Mouse (Mus musculus): ENCODE results near the gene Zc3h7a.

The Zc3h7a gene

GRCm38 (mm10) chr16:11143706-11144483 lies 32.3 kb downstream of the Zc3h7a start:
- DNase-seq (ENCODE audit: low read depth), result peak; percentile 49

- DNase-seq (ENCODE audit: low read depth), result peak; percentile 99
Observed at GRCm38 (mm10) chr16:11134348-11135344, 41.5 kb downstream of the Zc3h7a start, which contains the start of gene Txndc11. Gene Txndc11 (minus strand): TSS chr16:11134650.

GRCm38 (mm10) chr16:11133476-11134347 lies 42.5 kb downstream of the Zc3h7a start:
- DNase-seq (ENCODE audit: low read depth), result peak; percentile 55

- DNase-seq (ENCODE audit: low read depth), result no peak
Observed at GRCm38 (mm10) chr16:11132839-11133238, 43.4 kb downstream of the Zc3h7a start.

- DNase-seq (ENCODE audit: low read depth), result no peak
Observed at GRCm38 (mm10) chr16:11128301-11128700, 47.9 kb downstream of the Zc3h7a start.

- DNase-seq (ENCODE audit: low read depth), result no peak
Observed at GRCm38 (mm10) chr16:11125371-11125770, 50.8 kb downstream of the Zc3h7a start.

GRCm38 (mm10) chr16:11124110-11124509 lies 52.1 kb downstream of the Zc3h7a start:
- DNase-seq (ENCODE audit: low read depth), result no peak

GRCm38 (mm10) chr16:11122625-11123024 lies 53.6 kb downstream of the Zc3h7a start:
- no peak for DNase-seq (ENCODE audit: low read depth)

- peak; percentile 58 for DNase-seq (ENCODE audit: low read depth)
Observed at GRCm38 (mm10) chr16:11109198-11109740, 66.9 kb downstream of the Zc3h7a start.

- no peak for DNase-seq (ENCODE audit: low read depth)
Observed at GRCm38 (mm10) chr16:11104905-11105304, 71.3 kb downstream of the Zc3h7a start.

- DNase-seq (ENCODE audit: low read depth), result no peak
Observed at GRCm38 (mm10) chr16:11097301-11097700, 78.9 kb downstream of the Zc3h7a start.

GRCm38 (mm10) chr16:11093717-11094386 lies 82.3 kb downstream of the Zc3h7a start:
- DNase-seq (ENCODE audit: low read depth), result no peak

GRCm38 (mm10) chr16:11092523-11092922 lies 83.7 kb downstream of the Zc3h7a start:
- no peak for DNase-seq (ENCODE audit: low read depth)

GRCm38 (mm10) chr16:11092061-11092460 lies 84.1 kb downstream of the Zc3h7a start:
- no peak for DNase-seq (ENCODE audit: low read depth)

GRCm38 (mm10) chr16:11090836-11091570 lies 85.2 kb downstream of the Zc3h7a start:
- DNase-seq (ENCODE audit: low read depth), result no peak

- DNase-seq (ENCODE audit: low read depth), result no peak
Observed at GRCm38 (mm10) chr16:11086856-11087588, 89.2 kb downstream of the Zc3h7a start.
